Mouse (Mus musculus): ENCODE results near the gene Med19.
"Not testable (repeated sequence)": the region's sequence is repeated elsewhere in the genome, so short reads cannot be mapped to it uniquely, and the experiment has no call there.

Med19 gene

DNA sequence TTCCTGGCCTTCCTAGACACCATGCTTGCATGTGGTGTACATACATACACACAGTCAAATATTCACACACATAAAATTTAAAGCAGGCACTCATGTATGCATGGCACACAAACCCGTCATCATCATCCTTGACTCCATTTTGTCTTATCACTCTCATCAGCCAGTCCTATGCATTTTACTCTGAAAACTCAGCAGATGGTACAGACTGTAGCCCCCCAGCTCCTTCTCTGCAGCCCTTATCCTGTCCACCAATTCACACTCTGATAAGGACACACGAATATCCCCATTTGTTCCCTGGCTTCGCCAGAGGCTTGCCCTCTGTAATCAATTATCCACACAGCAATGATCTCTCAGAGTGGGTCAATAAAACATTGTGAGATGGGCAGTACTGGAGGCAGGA, 43.0 kb downstream of the Med19 start:
- no peak for DNase-seq

DNA sequence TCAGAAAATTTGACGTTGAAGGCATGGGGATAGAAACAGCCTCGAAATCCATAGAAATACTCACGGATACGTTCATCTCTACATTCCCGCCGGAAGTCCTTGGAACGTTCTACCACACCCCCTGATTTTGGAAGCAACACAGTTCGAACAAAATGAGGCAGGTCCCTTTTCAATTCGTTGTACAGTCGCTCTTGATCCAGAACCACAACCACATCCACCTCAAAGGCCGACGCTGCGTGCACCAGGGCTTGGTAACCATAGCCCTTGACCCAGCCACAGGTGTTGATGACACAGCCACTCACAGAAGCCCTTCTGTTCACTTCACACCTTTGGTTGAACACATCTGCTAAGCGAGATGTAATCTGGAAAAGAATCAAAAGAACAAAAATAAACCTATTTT, 45.7 kb downstream of the Med19 start:
- no peak for DNase-seq

DNA sequence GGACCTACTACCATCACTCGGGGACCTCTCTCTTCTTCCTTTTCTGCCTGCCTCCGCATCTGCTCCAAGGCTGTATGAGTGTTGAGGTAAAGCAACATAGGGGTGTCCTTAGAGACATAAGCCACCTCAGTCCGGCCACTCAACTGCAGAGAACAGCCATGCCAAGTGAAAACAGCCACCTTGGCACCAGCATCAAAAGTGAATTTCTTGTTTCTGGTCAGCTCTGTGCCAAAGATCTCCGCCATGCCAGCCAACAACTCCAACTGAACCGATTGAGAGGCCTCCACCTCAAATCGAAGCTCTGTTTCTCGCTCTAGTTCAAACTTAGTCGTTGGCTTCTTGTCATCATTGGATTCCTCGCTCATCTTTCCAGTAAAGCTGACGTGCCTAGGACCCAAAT, 47.6 kb downstream of the Med19 start:
- DNase-seq, result no peak

DNA sequence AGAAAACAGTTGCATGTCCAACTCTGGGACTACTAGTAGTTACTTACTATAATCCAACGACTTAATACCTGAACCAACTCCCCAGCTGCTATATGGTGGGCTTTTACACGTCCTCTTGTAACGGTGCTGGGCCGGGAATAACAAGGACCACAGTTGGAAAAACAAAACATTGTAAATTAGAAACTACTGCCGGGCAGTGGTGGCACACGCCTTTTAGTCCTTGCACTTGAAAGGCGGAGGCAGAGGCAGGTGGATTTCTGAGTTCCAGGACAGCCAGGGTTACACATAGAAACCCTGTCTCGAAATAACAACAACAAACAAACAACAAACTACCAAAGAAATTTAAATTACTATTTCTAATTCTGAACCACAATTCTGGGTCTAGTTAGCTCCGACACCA, 48.5 kb downstream of the Med19 start:
- no peak for DNase-seq

DNA sequence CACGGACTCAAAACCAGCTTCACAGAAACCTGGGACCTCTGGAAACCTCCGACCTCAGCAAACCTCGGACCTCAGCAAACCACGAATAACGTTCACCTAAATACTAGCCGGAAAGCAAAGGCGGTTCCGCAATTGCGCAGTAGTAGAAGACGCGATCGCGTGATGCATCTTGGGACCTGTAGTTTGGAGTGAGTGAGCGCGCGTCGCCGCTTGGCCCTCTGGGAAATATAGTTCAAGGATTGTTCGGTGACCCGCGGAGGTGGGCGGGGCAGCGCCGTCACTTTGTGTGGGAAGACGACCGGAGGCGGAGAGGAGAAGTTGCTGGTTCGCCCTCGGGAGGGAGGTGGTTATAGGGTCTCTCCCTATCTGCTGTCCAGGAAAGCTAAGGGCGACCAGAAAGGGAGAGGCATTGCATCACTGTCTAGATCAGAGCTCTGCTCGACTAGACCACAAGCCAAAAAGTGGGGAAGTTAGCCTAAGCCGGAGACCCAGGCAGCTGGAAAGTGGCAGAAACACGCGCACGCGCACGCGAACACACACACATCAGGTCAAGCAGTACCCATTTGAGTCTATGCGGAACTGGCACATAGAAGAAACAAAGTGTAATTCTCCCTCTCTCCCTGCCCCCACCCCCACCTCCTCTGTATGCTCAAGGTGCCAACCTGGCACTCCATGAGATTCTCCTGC, 49.1 kb downstream of the Med19 start, which contains the start of gene Clp1:
TSS of gene Clp1 (minus strand) at position 179 of the 687 bp plus-strand sequence.
- DNase-seq, result peak; percentile 98

DNA sequence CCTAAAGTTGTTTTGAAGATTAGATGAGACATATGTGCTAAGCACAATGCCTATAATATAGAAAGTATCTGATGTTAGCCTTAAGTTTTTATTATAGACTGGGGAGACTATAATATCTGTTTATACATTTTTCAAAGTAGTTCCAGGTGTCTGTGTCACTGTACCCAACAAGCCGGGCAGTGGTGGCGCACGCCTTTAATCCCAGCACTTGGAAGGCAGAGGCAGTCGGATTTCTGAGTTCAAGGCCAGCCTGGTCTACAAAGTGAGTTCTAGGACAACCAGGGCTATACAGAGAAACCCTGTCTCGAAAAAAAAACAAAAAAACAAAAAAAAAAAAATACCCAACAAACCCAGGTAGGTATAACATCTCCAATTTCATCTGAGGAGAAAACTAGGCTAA, 50.0 kb downstream of the Med19 start:
- not testable (repeated sequence) for DNase-seq

DNA sequence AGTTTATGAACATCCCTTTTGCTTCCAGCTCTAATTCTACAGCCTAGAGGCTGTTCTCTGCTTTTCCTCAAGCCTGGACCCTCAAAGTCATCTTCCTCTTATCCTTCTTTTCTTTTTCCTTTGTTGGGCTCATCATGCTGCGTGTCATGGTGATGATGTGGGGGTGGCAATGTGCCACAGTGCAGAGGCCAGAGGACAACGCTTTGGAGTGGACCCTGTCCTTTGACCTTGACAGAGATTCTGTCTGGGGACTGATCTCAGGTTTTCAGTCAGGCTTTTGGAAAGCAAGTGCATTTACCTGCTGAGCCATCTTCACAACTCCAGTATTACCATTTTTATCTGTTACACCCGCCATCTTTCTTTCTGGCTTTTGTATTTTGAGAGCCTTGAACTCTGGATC, 53.0 kb downstream of the Med19 start:
- DNase-seq, result no peak

DNA sequence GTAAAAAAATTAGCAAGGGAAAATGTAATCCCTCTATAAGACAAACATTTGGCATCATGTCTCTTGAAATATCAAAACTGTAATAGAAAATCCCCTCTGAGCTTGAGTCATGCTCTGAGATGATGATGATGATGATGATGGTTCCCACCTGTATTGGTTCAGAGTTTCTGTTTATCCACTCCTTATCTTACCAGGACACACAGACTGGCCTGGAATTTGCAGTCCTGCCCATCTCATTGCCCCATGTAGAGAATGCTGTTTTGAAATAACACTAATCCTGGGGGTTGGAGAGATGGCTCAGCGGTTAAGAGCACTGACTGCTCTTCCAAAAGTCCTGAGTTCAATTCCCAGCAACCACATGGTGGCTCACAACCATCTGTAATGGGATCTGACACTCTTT, 54.2 kb downstream of the Med19 start:
- no peak for DNase-seq

DNA sequence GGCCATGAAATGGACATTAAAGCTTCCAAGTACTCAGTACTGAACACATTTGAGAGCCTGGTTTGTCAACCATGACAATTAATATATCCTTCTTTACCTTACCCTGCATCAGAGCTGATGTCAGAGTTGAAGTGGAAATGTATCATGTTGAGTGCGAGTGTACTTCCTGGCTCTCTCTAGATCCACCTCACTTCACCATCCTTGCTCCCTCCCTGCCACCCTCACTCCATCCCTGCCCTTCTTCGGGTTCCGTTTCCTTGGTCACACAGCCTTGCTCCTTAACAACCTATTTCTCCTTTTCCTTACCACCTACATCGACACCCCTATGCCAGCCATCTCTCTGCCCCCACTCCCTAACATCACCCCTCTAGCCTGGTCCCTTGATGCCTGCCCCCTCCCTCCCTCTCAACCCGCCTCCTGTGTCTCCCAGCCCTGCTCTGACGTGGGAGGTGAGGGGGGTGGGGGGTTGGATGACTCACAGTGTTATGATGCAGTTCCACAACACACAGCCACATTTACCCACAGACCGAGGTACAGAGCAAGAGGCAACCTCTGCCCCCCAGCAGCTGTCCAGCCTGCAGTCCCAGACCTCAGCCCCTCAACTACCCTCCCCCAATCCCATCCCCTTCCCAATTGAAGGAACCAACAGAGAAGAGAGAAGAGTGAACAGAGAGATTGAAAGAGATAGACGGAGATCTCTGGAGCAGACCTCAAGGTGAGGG, 55.5 kb downstream of the Med19 start, which contains the start of gene Ypel4:
TSS of gene Ypel4 (plus strand) at position 480 of the 722 bp plus-strand sequence.
- peak; percentile 73 for DNase-seq

DNA sequence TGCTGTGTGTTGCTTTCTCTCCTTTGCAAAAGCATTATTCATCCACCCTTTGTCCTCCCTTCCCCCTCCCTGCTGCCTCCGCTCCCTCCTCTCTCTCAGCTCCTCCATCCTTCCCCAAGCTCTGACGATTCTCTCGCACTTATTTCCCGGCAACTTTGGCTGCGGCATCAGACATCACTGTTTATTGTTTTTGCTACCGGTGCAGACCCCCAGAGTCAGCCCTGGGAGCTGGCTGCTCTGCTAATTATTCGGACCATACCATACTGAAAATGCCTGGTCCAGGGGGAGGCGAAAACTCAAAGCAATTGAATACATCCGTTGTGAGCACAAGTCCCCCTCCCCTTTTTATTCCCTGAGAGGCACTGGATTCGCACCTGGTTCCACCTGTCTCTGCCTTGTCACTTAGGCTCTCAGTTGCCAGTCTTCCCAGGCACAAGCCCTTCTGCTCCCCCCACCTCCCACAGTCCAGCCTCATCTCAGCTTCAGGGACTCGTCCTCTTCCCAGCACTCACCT, 56.2 kb downstream of the Med19 start:
- DNase-seq, result no peak

DNA sequence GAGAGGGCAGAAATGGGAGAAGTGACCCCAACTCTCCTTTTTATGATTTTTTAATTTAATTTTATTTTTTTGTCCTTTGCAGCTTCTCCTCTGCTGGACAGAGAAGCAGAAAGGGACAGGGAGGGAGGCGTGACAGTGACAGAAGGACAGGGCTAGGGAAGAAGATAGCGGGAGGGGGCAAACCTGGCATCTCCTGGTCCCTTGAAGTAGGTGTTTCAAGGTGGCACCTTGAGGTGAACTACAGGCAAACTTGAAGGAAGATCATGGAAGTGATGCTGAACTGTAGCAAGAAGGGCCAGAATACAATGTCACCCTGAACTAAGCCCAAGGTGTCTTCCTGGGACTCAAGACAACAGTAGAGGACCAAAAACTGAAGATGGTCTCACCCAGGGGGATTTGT, 56.7 kb downstream of the Med19 start:
- no peak for DNase-seq

DNA sequence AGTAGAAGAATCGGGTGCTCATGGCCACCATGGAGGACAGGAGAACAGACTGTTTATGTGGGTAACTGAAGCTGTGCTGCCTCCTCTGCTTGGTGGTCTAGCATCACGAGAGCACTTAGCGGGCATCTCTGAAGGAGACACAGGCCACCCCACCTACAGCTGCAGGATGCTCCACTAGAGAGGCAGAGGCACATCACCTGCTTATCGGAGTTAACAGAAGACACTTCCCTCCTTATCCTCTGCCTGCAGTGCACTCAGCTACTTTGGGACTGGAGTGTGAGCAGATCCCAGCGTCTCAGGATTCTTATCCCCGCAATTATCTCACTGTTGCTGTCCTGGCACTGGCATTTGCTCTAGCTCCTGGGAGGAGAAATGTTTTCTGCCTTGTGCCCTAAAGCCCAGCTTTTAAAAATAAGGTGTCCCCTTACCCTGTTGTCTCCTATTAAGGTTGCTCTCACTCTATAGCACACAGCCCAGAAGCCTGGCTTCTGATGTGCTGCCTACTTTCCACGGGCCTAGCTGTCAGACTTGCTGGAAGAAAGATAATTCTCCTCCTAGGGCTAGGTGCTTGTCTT, 57.2 kb downstream of the Med19 start:
- DNase-seq, result no peak

DNA sequence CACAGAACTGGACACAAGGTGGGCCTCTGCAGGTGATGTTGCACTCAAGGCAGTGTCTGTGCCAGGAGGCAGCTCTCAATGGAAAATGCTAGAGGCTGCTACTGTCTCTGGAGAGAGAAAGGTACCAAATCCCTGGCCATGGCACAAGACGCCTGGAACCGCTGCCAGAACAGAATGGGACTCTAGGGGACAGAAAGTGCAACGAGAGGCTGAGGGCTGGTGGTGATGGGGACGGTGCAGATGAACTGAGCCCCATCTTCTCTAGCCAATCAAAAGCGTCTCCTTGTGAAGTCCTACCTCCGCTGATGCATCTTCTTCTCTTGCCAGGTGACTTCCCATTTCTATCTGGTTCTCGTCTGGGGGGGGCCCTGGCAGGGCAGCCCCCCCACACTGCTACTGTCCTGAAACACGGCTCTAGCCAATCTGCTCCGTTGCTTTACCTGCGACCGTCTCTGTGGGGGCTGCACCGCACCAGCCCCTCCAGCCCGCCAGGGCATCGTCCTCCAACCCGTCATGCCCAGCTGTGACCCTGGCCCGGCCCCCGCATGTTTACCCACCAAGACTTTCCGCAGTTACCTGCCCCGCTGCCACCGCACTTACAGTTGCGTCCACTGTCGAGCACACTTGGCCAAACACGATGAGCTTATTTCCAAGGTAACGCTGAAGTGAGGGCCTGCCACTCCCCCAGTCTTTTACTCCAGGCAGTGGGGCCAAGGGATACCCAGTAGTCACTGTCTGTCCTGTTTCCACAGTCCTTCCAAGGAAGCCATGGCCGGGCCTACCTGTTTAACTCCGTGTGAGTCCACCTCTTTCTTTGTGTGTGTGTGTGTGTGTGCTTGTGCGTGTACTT, 58.3 kb downstream of the Med19 start:
- no peak for DNase-seq

DNA sequence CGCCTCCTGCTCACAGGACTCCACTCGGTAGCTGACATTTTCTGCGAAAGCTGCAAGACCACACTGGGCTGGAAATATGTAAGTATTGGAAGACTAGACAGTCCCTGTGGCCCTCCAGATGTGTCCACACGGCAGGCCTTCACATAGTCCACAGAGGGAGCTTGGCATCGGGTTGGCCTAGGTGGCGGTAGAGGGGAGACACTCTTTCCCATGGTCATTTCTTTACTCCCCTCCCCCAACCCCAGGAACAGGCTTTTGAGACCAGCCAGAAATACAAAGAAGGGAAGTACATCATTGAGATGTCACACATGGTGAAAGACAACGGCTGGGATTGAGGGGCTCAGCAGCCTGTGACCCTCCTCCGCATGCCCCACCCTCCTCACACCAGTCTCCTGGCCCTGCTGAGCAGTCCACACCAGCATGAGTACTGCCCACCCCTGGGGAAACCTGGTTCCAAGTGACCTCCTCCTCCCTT, 59.3 kb downstream of the Med19 start:
- peak; percentile 56 for DNase-seq

Data from lung, postnatal 10 days (tissue).